Mouse (Mus musculus): Measurements from ENCODE around the gene Hoxc4.

Gene Hoxc4

DNA sequence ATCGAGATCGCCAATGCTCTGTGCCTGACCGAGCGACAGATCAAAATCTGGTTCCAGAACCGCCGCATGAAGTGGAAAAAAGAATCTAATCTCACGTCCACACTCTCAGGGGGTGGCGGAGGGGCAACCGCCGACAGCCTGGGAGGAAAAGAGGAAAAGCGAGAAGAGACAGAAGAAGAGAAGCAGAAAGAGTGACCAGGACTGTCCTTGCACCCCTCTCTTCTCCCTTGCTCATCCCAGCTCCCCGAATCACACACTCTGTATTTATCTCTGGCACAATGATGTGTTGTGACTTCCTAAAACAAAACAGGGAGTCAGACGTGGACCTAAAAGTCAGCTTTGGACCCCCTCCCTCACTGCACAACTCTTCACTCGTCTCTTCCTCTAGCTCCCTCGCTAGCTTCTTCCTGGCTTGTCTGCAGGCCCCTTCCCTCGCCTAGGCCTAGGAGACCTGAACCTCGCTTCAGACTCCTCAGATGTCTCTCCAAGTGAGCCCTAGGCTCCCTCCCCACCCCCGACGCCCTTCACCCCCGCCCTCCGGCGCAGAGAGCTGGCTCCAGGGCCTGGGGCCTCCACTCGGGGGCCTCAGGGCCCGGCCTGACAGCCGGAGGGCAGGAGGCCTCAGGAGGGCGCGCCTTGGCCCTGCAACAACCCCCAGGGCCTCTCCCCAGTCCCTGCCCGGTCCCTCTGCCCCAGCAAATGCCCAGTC, 7.7 kb upstream of the Hoxc4 start:
- no peak for DNase-seq (ENCODE audit: low read depth, low spot score)

DNA sequence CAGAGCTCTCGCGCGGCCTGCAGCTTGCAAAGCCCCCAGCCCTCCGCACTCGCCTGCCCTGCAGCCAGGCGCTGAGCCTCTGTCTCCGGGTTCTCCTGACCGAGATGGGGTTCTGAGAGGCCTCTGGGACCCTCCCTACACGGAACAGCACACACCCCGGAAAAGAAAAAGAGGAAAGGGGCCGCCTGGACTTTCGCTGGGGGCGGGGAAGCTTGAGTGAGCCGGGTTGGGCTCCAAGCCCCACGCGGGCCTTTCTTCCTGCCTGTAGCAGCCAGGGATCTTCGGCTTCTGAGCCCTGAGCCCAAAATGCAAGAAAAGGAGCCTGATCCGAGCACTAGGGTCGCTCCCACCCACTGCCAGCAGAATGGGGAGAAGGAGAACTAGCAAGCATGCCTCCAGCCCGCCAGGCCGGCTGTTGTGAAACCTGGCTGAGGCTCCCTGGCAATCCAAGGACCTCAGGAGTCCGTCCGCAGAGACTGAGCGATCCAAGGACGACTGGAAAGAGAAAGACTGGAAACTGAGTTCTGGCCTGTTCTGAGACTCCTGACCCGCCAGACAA, 6.7 kb upstream of the Hoxc4 start:
- no peak for DNase-seq (ENCODE audit: low read depth, low spot score)

DNA sequence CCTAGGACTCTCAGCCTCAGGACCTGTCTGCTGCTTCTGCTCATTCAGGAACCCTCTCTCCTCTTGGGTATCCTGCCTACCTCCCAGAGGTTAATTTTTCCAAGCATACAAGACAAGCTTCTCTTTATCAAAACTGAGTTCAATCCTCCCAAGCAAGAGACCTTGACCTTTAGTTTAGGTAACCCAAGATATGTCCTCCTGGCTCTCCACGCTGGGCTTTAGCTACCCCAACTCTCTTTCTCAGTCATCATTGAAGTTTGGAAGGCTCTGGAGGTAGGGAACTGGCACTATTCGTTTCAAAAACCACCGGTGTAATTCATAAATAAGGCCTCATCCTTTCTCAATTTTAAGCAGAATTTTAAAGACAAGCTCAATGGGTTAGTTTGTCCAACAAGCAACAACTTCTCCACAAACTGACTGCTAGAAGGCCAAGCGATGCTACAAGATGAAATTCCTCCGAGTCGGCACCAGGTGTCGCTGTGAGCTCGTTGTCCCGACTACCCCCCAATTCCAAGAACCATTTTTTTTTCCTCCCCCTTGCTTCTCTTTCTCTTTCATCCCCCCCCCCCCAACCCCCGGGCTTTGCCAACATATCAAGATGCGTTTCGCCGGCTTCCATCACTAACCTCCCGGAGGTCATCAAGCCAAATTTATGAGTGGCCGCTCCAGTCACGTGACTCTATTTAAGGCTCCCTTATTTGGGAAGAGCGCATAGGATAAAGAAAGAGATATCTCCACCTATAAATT, 5.3 kb upstream of the Hoxc4 start:
- DNase-seq (ENCODE audit: low read depth, low spot score), result peak; percentile 30

DNA sequence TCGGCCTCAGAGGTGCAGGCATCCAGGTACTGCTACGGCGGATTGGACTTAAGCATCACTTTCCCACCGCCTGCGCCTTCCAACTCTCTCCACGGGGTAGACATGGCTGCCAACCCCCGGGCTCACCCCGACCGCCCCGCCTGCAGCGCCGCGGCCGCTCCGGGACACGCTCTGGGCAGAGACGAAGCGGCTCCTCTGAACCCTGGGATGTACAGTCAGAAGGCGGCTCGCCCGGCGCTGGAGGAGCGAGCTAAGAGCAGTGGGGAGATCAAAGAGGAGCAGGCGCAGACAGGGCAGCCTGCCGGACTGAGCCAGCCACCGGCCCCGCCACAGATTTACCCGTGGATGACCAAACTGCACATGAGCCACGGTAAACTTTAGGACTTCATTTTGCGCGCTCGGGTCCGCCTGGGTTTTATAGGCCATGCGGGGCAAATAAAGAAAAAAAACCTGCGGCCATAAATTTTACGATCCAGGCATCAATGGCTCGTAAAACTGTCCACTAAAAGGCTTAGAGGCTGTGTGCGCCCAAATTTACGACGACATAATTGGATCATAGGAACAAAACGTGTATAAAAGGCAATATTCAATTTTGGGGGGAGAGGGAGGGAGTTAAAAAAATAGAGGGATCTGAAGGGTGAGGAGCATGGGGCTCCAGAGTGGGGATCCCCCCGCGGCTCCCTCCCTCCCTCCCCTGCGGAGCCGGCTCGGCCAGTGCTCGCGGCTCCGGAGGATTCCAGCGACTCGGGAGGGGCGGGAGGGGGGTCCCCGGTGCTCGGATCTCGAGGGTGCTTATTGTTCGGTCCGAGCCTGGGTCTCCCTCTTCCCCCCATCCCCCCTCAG, 4.3 kb upstream of the Hoxc4 start:
- DNase-seq (ENCODE audit: low read depth, low spot score), result no peak

DNA sequence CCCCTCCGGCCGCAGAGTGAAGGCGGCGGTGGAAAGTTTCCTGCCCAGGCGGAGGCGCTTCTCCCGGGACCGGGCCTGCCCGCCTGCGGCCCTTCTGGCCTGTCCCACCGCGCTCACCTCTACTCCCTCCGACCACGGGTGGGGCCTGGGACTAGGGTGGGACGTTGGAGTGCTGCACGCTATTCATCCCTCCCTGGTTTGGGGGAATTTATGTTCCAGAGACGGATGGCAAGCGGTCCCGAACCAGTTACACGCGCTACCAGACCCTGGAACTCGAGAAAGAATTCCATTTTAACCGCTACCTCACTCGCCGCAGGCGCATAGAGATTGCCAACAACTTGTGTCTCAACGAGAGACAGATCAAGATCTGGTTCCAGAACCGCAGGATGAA, 3.7 kb upstream of the Hoxc4 start:
- DNase-seq (ENCODE audit: low read depth, low spot score), result no peak

DNA sequence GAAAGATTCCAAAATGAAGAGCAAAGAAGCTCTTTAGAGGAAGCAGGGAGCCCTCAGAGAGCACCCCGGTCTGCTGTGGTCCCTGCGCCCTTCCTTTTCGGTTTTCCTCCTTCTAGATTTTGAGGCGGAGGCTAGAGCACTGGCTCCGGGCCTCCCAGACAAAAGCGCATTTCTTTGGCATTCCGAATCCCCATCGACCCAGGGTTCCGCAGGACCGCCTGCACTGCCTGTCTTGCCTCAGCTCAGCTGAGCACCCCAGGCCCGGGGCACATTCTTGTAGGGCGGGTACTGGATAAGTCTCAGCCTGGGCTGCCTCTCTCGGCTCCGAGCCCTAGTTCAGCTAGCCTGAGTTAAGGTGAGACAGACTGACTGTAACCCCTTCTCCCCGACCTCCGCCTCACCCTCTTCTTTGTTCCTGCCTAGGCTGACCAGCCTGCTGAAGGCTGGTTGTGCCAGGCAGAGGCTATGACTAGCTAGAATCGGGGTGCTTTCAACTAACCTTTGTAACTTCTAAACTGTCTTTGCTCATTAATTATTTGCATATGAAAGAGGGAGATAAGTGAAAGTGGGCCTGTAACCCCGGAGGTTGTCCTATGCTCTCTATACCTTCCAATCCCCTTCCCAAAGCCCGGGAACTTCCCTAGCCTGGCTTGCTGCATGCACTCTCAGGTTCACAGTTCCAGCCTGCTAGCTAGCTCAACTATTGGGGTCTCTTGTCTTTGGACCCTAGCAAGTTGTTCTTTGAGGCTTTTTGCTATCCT, 3.1 kb upstream of the Hoxc4 start:
- no peak for DNase-seq (ENCODE audit: low read depth, low spot score)

DNA sequence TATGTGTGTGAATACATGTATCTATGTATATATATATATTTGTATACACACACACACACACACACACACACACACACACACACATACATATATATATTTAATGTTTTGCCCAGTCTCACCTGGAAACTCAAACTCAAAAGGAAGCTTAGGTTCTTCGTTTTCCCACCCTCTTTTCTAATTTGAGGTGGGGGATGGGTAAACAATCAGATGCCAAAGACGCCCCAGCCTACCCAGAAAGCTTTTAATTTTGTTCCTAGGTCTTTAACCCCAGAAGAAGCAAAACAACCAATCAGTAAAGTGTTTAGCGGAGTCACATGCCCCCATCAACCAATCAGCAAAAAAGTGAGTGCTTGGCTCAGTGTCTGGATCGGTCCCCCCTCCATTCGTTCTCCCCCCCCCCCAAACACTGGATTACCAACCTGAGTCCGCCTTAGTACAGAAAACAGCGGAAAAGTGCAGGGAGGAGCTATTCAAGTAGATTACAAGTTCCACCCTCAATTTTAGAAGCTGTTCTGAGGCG, 2.2 kb downstream of the Hoxc4 start:
- DNase-seq (ENCODE audit: low read depth, low spot score), result no peak

DNA sequence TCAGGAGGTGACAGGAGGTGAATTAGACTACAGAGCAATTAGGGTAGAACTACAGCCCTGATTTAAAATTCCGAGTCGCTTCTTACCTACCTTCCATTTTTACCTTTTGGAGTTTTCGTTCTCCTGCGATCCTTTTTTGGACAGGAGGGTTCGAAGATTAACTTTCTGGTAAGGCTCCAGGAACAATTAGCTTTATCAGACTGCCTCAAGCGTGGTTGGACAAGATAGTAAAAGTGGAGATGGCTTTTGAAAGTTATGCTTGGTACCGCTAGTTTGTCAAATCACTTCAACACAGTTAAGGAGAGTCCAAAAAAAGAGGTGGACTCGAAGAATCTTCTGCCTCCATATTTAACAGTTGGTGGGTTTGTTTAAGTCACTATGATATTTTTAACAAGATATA, 2.8 kb downstream of the Hoxc4 start:
- DNase-seq (ENCODE audit: low read depth, low spot score), result no peak

DNA sequence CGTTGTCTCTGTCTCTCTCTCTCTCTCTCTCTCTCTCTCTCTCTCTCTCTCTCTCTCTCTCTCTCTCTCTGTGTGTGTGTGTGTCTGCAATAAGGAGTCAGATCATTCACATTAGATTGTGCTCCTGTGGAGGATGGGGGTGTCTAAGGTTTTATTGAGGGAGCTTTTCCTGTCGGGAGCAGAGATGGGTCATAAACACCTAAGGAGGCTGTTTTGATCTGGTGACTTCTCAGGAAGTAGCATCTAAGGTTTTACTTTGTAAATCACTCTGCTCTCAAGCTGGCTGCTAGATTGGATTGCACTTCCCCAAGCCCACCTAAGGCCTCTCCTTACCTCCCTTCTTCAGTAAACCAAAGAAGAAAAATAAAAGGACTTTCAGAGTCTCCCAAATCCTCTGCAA, 5.4 kb downstream of the Hoxc4 start:
- no peak for DNase-seq (ENCODE audit: low read depth, low spot score)

DNA sequence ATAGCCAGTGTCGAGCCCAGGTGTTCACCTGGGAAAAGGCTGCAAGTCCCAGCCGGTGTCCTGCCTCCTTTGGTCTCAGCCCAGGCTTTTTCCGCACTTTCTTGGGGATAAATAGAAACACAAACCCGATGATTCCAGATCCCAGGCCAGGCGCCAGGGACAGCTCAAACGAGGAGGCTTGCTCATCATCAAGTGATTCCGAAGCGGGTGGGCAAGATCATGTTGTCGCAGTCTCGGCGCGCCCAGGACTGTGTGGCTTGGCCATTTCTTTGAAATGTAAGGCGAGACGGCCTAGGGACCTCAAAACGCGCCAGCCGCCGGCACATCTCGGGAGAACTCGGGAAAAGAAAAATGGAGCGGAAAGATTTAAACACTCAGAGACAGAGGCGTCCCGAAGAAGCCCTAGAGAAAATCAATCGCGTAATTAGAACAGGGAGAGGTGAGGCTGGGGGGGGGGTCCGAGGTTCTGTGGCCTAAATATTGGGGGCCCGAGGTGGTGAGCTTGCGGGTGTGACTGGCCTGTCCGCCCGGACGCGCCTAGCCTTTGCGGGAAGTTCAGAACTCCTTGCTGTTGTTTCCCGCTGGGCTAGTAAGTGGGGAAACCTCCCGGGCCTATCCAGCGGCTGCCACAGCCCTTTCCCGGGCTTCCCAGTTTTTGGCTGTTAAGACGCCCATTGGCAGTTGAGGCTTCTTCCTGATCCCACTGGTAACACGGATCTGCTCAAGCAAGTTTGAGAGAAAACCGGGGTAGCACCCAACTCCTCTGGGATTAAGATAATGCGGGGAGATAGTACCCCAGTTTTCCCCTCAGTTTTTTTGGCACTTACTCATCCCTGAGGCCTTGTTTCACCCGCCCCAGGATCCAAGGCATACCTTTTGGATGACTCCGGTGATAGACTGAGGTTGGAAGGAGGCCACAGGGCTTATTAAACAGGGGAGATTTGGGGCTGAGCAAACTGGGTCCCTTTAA, 8.8 kb downstream of the Hoxc4 start:
- DNase-seq (ENCODE audit: low read depth, low spot score), result no peak

DNA sequence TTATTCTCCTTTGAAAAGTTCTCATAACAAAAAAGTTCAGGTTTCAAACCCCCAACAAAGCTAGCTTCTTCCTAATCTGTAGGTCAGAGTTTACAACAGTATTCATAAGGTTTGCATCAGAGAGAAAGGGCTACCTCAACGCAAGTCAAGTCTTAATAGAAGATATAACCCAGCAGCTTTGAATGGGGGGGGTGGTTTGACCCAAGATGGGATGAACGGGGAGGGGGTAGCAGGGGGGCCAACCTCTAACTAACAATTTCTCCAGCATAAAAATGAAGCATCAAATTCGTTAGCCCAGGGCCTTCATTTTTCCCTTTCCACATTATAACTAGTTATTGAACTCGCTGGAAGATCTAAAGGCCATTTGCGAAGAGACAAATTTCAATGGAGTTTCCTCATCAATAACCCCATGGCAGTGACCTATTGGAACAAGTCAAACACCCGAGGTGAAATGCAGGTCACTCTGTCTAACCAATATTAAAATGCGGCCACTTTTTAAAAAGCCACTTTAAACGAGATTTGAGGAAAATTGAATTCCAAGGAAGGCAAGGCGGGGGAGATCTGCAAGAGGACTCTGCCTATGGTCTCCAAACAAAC, 10.3 kb downstream of the Hoxc4 start:
- DNase-seq (ENCODE audit: low read depth, low spot score), result no peak

DNA sequence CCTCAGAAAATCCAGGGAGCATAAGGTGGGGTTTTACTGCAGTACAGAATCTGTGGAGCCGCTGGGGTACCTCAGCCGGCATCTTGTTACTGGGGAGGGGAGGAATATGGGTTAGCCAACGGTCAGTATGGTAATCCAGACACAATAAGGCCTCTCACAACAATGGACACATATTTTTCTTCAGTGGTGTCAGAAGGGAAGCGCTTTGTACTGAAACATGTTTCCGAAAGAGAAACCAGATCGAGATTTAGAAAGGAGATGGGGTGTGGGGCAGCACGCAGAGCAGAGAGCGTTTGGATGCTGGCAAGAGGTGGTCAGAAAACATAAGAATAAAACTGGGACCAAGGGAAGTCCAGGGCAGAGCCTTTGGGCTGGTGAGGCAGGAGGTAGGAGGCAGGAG, 11.4 kb downstream of the Hoxc4 start:
- no peak for DNase-seq (ENCODE audit: low read depth, low spot score)

DNA sequence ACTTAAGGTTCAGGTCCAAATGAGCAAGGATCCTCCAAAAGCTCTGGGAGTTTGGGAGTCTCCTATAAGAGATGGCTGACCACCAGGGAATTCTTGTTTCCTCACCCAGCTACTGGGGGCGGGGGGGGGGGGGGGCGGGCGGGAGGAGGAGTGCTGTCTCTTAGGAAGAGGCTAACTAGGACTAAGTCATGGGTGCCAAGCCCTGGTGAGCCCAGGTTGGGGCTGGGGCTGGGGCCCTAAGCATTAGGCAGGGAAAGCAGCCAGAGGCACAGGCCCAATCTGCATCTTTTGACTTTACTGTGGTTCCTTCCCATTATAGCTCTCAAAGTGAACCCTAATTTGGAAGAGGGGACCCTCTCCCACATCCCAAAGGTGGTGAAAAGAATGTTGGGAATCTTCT, 13.4 kb downstream of the Hoxc4 start:
- DNase-seq (ENCODE audit: low read depth, low spot score), result no peak

DNA sequence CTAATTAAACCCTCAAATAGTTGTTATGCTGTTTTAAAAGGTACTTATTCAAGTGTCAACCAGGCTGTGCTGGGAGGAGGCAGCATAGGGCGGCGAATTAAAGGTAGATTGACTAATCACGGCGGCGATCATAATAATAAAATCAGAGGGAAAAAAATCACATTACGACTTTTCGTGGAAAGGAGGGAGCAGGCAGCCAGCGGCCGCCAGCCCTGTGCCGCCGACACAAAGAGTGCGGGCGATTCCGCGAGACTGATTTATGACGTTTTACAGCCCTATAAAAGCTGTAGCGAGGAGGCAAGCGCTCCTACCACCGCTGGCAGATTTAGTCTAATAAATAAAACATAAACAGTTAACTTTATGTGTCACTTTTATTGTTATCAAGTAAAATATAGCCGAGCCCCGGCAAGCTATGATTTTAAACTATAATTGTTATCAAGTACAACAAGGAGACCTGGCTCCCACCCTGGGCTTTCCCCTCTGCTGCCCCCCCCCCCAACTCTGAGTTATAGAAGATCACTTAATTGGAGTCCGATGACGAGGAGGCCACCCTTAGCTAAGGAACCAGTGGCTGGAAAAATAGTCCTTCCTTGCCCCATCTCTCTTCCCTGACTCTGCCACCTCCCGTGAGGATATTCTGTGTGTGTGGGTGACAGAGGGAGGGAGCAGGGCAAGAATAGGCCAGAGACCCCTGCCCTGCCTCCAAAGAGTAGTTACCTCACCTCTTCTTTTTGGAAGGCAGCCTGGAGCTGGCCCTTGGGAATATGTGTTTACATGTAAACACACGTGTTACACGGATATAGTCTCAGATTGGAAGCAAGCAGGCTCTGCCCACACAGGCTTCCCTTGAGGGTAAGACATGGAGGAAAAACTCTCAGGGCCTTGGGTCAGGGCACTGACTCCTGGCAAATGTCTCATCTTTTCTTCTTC, 14.2 kb downstream of the Hoxc4 start:
- no peak for DNase-seq (ENCODE audit: low read depth, low spot score)

DNA sequence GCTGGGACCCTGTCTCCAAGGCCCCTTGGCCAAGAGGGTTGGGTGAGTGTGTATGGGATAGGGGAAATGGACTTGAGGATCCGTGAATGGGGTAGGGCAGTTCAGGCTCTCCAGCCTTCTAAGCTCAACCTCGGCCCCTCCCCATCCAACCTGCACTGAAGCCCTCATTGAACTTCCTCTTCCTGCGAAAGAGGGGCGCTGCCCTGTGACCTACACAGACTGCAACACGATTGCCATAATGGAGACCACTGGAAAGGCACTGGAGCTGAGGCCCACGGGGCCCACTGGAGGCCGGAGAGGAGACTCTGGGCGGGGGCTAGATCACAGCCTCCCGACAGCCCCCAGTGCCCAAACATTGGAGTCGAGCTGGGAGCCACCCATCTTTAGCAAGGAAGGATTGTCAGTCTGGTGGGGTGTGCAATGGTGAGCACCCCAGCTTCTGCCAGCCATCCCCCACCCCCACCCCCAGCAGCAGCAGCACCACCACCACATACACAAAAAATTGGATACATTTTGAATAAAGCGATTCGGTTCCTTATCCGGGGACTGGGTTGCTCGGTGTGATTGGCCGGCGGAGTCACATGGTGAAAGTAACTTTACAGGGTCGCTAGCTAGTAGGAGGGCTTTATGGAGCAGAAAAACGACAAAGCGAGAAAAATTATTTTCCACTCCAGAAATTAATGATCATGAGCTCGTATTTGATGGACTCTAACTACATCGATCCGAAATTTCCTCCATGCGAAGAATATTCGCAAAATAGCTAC, 15.5 kb downstream of the Hoxc4 start:
- DNase-seq (ENCODE audit: low read depth, low spot score), result no peak

DNA sequence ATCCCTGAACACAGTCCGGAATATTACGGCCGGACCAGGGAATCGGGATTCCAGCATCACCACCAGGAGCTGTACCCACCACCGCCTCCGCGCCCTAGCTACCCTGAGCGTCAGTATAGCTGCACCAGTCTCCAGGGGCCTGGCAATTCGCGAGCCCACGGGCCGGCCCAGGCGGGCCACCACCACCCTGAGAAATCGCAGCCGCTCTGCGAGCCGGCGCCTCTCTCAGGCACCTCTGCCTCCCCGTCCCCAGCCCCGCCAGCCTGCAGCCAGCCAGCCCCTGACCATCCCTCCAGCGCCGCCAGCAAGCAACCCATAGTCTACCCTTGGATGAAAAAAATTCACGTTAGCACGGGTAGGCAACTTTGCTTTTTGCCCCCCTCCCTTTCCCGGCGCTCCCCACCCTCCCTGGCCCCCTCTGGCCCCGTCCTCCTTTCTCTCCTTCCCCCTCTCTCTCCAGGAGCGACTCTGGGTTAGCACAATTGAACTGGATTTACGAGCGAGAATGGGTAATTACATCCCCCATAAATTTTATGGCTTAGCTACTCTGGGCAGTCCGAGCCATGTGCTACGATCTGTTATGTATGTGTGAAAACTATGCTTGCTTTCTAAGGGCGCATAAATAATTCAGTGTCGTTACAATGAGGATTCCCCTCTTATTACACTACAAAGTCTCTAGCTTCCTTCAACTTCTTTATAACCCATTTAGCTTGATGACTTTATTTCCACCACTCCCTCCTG, 16.2 kb downstream of the Hoxc4 start:
- no peak for DNase-seq (ENCODE audit: low read depth, low spot score)

DNA sequence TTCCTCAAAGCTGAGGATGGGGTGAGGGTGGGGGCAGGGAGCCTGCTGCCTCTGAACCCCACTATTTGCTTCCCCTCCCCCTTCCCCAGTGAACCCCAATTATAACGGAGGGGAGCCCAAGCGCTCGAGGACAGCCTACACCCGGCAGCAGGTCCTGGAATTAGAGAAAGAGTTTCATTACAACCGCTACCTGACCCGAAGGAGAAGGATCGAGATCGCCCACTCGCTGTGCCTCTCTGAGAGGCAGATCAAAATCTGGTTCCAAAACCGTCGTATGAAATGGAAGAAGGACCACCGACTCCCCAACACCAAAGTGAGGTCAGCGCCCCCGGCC, 16.8 kb downstream of the Hoxc4 start:
- no peak for DNase-seq (ENCODE audit: low read depth, low spot score)
